Mouse (Mus musculus) midbrain, postnatal 0 days (tissue): ENCODE results near the gene Slc47a1. TPM values are rescaled to one million over a fixed set of nuclear protein-coding genes. Genes with fewer than 3 reads are reported as not detected.
A peak's percentile ranks its signal among the peaks of the same experiment; 100 is the strongest.
"Not testable (repeated sequence)": the region's sequence is repeated elsewhere in the genome, so short reads cannot be mapped to it uniquely, and the experiment has no call there.

ENCODE experiments used
- ATAC-seq: fragments of 200-750 bp; cut with Nextera tagmentation; 2 replicates; pipeline ENCODE4 v1.8.0; 2017; ENCODE audit warnings: moderate number of reproducible peaks, mild to moderate bottlenecking, moderate TSS enrichment, moderate library complexity; ENCODE audit not compliant: low FRiP score
- DNase-seq: peaks from one replicate; pipeline ENCODE4 v3.0.0-alpha.2; 2015; ENCODE audit warnings: low spot score
- H3K27ac ChIP-seq: fragments of 300-500 bp; sonication (generic); 2 replicates; pipeline ENCODE4 v1.5.1; 2014; ENCODE audit warnings: low read depth, mild to moderate bottlenecking, low read length, mixed read lengths
- H3K27me3 ChIP-seq: fragments of 300-500 bp; sonication (generic); 2 replicates; pipeline ENCODE4 v1.6.1; 2014; ENCODE audit warnings: low read length, control low read depth, mixed read lengths; ENCODE audit not compliant: insufficient read depth
- H3K36me3 ChIP-seq: fragments of 300-500 bp; sonication (generic); 2 replicates; pipeline ENCODE4 v1.6.1; 2014; ENCODE audit warnings: low read length, control low read depth, mixed read lengths; ENCODE audit not compliant: insufficient read depth
- H3K4me1 ChIP-seq: fragments of 300-500 bp; sonication (generic); 2 replicates; pipeline ENCODE4 v1.6.1; 2014; ENCODE audit warnings: mild to moderate bottlenecking, control low read depth, antibody characterized with exemption, low read length, mixed read lengths; ENCODE audit not compliant: insufficient read depth
- H3K4me2 ChIP-seq: fragments of 300-500 bp; sonication (generic); 2 replicates; pipeline ENCODE4 v1.6.1; 2014; ENCODE audit warnings: low read depth, mild to moderate bottlenecking, low read length, mixed read lengths; ENCODE audit not compliant: poor library complexity, severe bottlenecking
- H3K4me3 ChIP-seq: fragments of 300-500 bp; sonication (generic); 2 replicates; pipeline ENCODE4 v1.5.1; 2014; ENCODE audit warnings: low read depth, mild to moderate bottlenecking, low read length, moderate library complexity
- H3K9ac ChIP-seq: fragments of 300-500 bp; sonication (generic); replicated peaks from 2 replicates; pipeline ENCODE4 v1.6.1; 2014; ENCODE audit warnings: mild to moderate bottlenecking, low read length, moderate library complexity, mixed read lengths; ENCODE audit not compliant: poor library complexity, severe bottlenecking
- H3K9me3 ChIP-seq: fragments of 300-500 bp; sonication (generic); 2 replicates; pipeline ENCODE4 v1.6.1; 2016; ENCODE audit warnings: low read length, control low read depth
- CTCF ChIP-seq: IDR thresholded peaks from 2 replicates; pipeline ENCODE4 v1.5.1; 2016; ENCODE audit warnings: antibody characterized with exemption, mild to moderate bottlenecking
- WGBS: fragments of 180-500 bp; shearing (Covaris S2); extraction: QIAGEN DNeasy Blood & Tissue Kit; methylation state at CpG from one replicate; pipeline ENCODE4 v1.1.7; 2014; 5-methylcytosine and 5-hydroxymethylcytosine counted together
- polyA plus RNA-seq: library from polyadenylated mRNA; unstranded; fragments of >200 nt; fragmentation: Nextera tagmentation; extraction: Ambion mirVana; gene quantifications from 2 replicates; pipeline ENCODE4 v1.2.1, GENCODE M21; 2015
- total RNA-seq: library from RNA; depleted of rRNA; stranded (reverse); fragments of >200 nt; gene quantifications from 2 replicates; pipeline ENCODE4 v1.2.3, GENCODE M21; 2014

Slc47a1 gene
- total and polyA plus RNA-seq, 2 experiments from 2014 or later = 2.7 to 4.9 TPM

DNA sequence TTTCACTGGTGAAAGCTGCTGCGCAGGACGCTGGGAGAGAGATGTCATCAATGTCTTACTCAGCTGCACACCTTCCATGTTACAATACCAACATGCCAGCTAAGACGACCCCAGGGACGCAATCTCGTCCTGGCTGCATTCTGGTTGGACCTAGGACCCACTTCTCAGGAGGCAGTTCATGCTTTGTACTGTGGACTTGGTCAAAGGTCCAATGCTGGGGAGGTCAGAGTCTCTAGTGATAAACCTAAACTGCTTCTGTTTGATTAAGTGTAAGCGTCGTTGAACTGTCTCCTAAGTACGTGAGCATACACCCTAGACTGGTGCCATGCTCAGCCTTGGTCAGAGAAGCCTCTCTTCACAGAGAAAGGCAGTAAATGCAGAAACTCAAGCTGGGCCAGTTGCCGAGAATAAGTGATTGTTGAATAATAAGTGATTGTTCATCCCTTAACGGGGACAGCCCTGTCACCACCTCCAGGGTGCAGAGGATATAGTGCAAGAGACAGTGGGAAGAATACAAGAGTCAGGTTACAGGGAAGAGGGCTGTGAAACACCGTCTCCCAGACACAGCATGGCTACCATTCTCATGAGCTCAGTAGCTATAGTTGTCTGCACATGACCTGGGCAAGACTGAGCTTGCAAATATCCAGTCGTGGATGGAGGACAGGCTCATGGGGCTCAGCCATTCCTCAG is 58.8 kb downstream of the Slc47a1 start:
- H3K4me2 ChIP-seq = no peak overlapping the region
- no peaks in the 10 kb centered on the region for H3K4me1 ChIP-seq
- DNase-seq = no peak
- 64% methylated on average over 12 of the region's 12 CpGs for WGBS
- H3K27ac ChIP-seq = no peak overlapping the region
- H3K9ac ChIP-seq = no peak overlapping the region
- no peaks in the 10 kb centered on the region for H3K36me3 ChIP-seq
- no peak overlapping the region for H3K4me3 ChIP-seq
- no peaks in the 10 kb centered on the region for H3K9me3 ChIP-seq
- no peaks in the 10 kb centered on the region for H3K27me3 ChIP-seq
- no peak for TF ChIP-seq CTCF
- ATAC-seq = no peak

DNA sequence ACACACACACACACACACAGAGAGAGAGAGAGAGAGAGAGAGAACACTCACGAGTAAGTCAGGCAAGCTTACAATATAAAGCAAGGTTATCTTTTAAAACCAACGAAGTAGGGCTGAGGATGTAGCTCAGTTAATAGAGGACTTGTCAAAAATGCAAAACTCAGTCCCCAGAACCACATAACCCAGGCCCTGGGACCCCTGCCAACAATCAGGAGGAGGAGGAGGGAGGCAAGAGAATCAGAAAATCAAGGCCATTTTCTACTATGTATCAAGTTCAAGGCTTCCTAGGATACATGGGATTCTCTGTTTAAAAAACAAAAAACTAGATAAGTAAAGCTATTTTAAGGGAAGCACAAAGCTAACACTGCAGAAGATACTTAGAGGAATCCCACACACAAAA is 61.3 kb downstream of the Slc47a1 start:
- no peak for TF ChIP-seq CTCF
- H3K4me1 ChIP-seq = no peaks in the 10 kb centered on the region
- H3K4me3 ChIP-seq = no peak overlapping the region
- no peak overlapping the region for H3K9ac ChIP-seq
- no peak for ATAC-seq
- H3K4me2 ChIP-seq = no peak overlapping the region
- 78% methylated on average over 2 of the region's 2 CpGs for WGBS
- no peak for DNase-seq
- H3K27me3 ChIP-seq = no peaks in the 10 kb centered on the region
- H3K9me3 ChIP-seq = no peaks in the 10 kb centered on the region
- no peak overlapping the region for H3K27ac ChIP-seq
- H3K36me3 ChIP-seq = no peaks in the 10 kb centered on the region

DNA sequence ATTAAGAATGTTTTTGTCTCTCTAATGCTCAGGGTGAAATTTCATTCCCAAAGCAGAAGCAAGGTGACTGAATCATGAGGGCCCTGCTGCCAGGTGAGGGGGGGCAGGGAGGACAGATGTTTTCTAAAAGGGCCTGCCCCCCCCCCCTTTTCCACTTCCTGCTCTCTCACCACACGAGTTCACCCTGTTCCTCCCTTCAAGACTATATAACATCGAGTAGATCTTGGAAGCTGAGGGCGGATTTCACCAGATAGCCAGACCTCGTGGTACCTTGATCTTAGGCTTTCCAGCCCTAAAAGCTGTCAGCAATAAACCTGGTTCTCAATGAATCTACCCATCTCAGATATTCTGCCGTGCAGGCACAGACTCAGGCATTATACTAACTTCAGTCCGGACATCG is 67.8 kb downstream of the Slc47a1 start:
- 74% methylated on average over 7 of the region's 7 CpGs for WGBS
- Histone ChIP-seq H3K27ac (no peak overlapping the region), H3K27me3 (no peaks in the 10 kb centered on the region)

DNA sequence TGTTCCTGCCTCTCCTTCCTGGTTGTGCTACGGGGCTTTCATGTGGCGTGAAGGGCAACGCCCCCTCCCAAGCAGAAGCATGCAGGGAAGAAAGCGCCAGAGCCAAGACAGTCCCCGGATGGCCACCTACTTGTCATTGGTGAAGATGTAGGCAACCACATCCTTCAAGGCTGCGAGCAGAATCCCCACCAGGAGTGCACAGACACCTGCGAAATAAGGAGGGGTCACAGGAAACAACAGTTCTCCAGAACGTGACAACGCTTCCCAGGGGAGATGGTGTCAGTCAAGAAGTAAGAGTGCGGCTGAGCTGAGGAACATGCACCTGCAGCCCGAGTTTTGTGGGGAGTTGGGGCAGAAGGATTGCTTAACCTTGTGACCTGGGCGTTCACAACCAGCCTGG is 68.3 kb downstream of the Slc47a1 start:
- H3K27ac ChIP-seq = no peak overlapping the region
- ATAC-seq (no peak), DNase-seq (no peak)
- no peaks in the 10 kb centered on the region for H3K4me1 ChIP-seq
- H3K4me3 ChIP-seq = no peak overlapping the region
- 64% methylated on average over 12 of the region's 12 CpGs for WGBS
- H3K9me3 ChIP-seq = peaks cover 4% of the 10 kb centered on the region; the same call in 1 of the 2 replicates
- H3K9ac ChIP-seq = no peak overlapping the region
- no peak overlapping the region for H3K4me2 ChIP-seq
- no peaks in the 10 kb centered on the region for H3K27me3 ChIP-seq
- no peak for TF ChIP-seq CTCF
- no peaks in the 10 kb centered on the region for H3K36me3 ChIP-seq

More for the DNA sequence above, 67.8 kb downstream of the Slc47a1 start:
- Histone ChIP-seq H3K4me2 (no peak overlapping the region), H3K9ac (no peak overlapping the region), H3K9me3 (peaks cover 4% of the 10 kb centered on the region; the same call in 1 of the 2 replicates), H3K4me1 (no peaks in the 10 kb centered on the region), H3K4me3 (no peak overlapping the region), H3K36me3 (no peaks in the 10 kb centered on the region)
- TF ChIP-seq CTCF = no peak
- no peak for DNase-seq
- no peak for ATAC-seq

DNA sequence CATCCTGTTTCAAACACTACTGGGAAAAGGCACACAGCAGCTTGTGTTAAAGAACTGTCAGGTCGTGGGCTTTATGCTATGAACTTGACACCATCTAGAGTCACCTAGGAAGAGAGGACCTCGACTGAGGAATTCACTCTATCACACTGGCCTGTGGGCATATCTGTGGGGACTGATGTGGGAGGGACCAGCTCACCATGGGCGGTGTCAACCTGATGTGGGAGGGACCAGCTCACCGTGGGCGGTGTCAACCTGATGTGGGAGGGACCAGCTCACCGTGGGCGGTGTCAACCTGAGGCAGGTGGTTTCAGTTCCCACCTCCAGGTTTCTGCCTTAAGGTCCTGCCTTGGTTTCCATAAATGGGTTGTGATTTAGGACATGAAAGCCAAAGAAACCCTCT is 70.3 kb downstream of the Slc47a1 start:
- H3K4me3 ChIP-seq = no peak overlapping the region
- H3K4me1 ChIP-seq = no peaks in the 10 kb centered on the region
- H3K9ac ChIP-seq = no peak overlapping the region
- no peaks in the 10 kb centered on the region for H3K27me3 ChIP-seq
- peaks cover 4% of the 10 kb centered on the region; the same call in 1 of the 2 replicates for H3K9me3 ChIP-seq
- H3K36me3 ChIP-seq = no peaks in the 10 kb centered on the region
- WGBS = 29% methylated on average over 7 of the region's 7 CpGs
- DNase-seq = no peak
- no peak for ATAC-seq
- H3K27ac ChIP-seq = no peak overlapping the region
- no peak overlapping the region for H3K4me2 ChIP-seq
- TF ChIP-seq CTCF = no peak

DNA sequence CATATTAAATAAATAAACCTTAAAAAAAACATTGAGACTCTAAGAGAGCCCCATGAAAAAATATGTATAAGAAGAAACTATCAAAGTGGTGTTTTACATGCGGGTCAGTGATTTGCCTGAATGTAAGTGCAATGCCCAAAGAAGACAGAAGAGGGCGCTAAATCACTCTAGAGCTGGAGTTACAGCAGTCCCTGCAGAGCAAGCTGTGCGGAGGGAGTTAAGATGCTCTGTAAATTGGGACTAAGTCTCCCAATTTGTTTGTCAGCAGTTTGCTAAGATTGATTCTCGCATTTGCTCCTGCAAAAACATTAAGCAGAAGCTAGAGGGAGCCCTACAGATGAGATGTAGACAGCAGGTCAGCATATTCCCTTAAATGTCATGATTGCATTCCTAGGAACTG is 72.8 kb downstream of the Slc47a1 start:
- no peak overlapping the region for H3K4me3 ChIP-seq
- H3K36me3 ChIP-seq = no peaks in the 10 kb centered on the region
- H3K27me3 ChIP-seq = no peaks in the 10 kb centered on the region
- H3K4me1 ChIP-seq = no peaks in the 10 kb centered on the region
- H3K9me3 ChIP-seq = peaks cover 4% of the 10 kb centered on the region; the same call in 1 of the 2 replicates
- TF ChIP-seq CTCF = peak; percentile 42; the same call in 1 of the 2 replicates
- no peak overlapping the region for H3K4me2 ChIP-seq
- H3K27ac ChIP-seq = no peak overlapping the region
- no peak for ATAC-seq
- 80% methylated on average over 4 of the region's 4 CpGs for WGBS
- H3K9ac ChIP-seq = no peak overlapping the region
- DNase-seq = no peak

DNA sequence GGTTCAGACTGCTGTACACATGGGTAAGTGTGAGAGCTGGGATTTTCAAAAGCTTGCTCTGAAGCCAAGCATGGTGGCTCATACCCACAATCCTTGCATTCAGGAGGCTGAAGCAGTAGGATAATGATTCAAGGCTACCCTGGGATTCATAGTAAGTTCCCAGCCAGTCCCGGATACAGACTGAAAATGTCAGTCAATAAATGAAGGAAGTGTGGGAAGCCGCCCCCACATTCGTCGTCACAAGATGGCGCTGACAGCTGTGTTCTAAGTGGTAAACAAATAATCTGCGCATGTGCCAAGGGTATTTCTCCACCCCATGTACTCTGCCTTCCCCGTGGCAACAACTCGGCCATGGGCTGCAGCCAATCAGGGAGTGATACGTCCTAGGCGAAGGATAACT is 73.6 kb downstream of the Slc47a1 start:
- H3K36me3 ChIP-seq, H3K9me3 ChIP-seq, H3K4me2 ChIP-seq, H3K27ac ChIP-seq, H3K27me3 ChIP-seq, DNase-seq, H3K9ac ChIP-seq, H3K4me1 ChIP-seq, H3K4me3 ChIP-seq, ATAC-seq: not testable (repeated sequence)
- 95% methylated on average over 6 of the region's 10 CpGs for WGBS
